Mouse (Mus musculus) olfactory bulb, adult 2 months (tissue): Measurements from ENCODE around the gene Ctnnbl1.

ENCODE experiments used
- CTCF ChIP-seq: fragments of 200-500 bp; IDR thresholded peaks from 2 replicates; pipeline ENCODE4 v1.5.1; 2012; ENCODE audit warnings: low read depth, mild to moderate bottlenecking, low read length, moderate library complexity; ENCODE audit not compliant: insufficient read depth
- POLR2A ChIP-seq: fragments of 200-500 bp; IDR thresholded peaks from 2 replicates; pipeline ENCODE4 v1.6.1; 2012; ENCODE audit warnings: mild to moderate bottlenecking, low read depth, low read length, moderate library complexity; ENCODE audit not compliant: insufficient read depth

GRCm38 (mm10) chr2:157789226-157789625, 52.0 kb downstream of the Ctnnbl1 start:
- no peak for TF ChIP-seq CTCF
- no peak for TF ChIP-seq POLR2A
